Mouse (Mus musculus) mature B cell (primary cell): ENCODE data around the gene Akirin1.

Experiments used
- in situ Hi-C: fragments of 300-500 bp; cut with MboI; formaldehyde crosslinking; loops from 2 replicates; pipeline ENCODE4 v1.14.3; 2019

Akirin1 gene

DNA sequence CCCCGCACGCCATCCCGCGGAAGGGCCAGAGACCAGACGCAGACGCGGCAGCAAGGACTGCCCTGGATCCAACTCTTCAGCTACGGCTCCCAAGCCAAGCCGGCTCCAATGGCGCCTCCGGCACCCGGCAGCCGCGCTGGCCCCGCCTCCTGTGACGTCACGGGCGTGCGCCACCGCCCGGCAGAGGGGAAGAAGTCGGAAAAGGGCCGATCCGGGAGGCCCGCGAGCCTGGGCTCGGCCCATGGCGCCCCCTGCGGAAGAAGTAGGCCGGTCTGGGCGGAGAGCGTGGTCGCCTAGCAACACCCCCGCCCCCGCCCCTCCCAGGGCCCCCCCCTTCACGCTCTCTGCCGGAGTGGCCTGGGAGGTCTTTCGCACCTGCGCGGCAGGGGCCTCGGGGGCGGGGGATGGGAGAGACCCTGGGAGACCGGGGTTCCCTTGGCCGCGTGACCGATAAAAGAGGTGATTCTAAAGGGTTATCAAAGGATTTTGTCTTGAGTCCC lies at the start of gene Akirin1:
Gene Akirin1 (minus strand): TSS at position 194 of the 500 bp plus-strand sequence.
- in situ Hi-C loops = no loop called here

- in situ Hi-C loops = no loop called here
Observed at GRCm38 (mm10) chr4:123797856-123798255, 47.7 kb upstream of the Akirin1 start.

GRCm38 (mm10) chr4:123797403-123797802 lies 47.3 kb upstream of the Akirin1 start:
- in situ Hi-C loops = no loop called here

- in situ Hi-C loops = no loop called here
Observed at GRCm38 (mm10) chr4:123795057-123795456, 44.9 kb upstream of the Akirin1 start.

DNA sequence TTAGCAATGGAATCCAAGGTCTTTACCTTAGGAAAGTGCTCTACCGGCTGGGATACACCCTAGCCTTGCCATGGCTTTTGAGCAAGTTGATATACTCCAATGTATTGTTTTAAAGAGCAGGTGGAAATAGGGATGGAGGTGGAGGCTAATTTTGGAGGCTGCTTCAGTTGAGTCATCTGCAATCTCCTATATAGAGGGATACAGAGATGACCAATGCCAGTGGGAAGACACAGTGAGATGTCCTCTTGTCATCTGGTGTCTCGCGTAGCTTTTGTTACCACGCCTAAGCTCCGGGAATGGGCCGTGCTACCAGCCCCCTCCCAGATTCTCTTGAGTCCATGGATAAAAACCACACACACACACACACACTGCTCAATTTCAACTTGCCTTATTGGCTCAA lies 43.0 kb upstream of the Akirin1 start:
- in situ Hi-C loops = no loop called here

DNA sequence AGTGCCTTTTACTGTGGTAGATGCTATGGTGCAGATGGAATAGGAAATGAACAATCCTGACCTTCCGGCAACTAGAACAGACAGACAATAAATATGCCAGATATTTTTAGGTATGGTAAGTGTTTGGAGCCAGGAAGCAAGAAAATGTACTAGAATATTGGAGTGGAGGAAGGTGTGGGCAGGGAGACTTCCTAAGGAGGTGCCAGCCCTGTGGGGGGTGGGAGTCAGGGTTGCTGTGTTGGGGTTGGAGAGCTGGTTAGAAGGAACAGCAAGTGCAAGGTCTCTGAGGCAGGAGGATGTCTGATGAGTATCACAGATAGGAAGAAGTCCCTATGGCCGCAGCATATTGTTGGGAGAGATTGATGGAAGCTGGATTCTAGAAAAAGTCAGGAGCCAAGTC lies 42.5 kb upstream of the Akirin1 start:
- in situ Hi-C loops = no loop called here

- in situ Hi-C loops = no loop called here
Observed at GRCm38 (mm10) chr4:123787191-123787985, 37.2 kb upstream of the Akirin1 start, which contains the start of gene Rhbdl2. Rhbdl2 (plus strand) TSS chr4:123787874.

DNA sequence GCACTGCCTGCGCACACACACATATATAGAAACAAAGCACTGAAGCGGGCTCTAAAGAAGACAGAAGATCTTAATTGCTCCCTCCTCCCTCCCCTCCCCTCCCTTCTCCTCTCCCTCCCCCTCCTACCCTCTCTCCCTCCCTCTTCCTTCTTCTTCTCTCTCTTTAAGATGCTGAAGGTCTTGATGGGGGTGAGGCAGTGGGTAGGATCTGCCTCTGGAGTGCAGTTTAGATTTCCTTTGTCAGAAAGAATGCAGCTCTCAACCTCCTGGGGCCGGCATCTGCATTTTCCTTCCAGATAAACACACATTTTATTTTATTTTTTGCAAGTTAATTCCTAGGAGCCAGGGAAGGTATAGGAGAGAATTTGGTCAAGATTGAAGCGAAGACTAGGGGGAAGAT lies 18.1 kb upstream of the Akirin1 start:
- in situ Hi-C loops = no loop called here

GRCm38 (mm10) chr4:123767807-123768206 lies 17.7 kb upstream of the Akirin1 start:
- in situ Hi-C loops = no loop called here

DNA sequence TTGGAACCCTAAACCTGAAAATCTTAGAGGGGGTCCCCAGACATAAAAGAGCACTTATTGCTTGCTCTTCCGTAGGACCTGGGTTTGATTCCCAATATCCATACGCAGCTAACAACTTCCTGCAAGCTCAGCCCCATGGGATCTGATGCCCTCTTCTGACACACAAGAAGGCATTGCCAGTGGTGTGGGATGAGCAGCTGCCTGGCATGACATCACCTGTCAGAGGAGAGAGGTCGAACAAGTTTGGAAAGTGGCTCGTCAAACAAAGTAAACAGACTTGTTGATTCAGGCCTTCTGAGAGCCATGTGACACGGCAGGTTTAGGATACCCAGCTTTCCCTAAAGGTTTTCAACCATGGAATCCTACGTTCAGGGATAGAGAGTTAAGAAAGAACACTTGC lies 14.9 kb upstream of the Akirin1 start:
- in situ Hi-C loops = no loop called here

DNA sequence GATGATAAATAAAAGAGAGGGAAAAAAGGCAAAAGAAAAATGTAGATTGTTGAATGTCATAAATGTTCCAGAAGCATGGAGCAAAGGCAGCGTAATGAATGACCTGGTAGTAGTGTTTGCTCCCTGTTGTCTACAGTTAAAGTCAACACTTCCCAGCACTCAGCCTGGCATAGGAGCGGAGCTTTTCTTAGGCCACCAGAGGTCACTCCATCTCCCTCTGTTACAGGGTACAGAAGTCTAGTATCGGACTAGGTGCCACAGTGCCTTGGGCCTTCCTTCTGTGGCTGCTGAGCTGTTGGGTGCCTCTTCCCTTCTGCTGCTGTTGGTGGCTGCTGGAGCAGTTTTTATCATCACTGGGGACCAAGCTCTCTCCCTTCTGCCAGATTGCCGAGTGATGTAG lies 8.2 kb upstream of the Akirin1 start:
- in situ Hi-C loops = no loop called here

DNA sequence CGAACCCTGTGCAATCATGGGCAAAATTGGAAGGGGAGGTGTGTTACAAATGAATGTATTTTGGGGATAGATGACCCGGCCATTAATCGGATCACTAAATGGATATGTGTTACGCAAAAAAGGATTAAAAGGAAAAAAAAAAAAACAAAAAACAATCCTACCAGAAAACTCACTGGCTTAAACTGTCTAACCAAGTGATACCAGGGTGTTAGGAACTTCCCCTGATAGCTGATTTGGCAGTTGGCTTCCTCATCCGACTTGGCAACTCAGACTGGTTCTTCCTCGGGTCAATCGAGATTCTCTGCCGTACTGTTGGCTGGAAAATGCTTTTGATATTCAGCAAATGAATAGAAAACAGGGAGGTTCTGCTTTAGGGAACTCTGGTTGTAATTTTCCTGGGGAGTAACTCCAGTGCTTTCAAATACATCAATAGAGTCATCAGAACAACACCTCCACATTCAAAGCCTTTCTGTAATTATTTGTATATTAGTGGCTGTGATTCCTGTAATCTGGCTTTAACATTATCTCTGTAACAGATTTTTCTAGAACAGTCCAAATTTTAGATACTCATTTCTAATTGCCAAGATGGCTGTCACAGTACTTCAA lies 665 bp upstream of the Akirin1 start:
- in situ Hi-C loops = no loop called here

DNA sequence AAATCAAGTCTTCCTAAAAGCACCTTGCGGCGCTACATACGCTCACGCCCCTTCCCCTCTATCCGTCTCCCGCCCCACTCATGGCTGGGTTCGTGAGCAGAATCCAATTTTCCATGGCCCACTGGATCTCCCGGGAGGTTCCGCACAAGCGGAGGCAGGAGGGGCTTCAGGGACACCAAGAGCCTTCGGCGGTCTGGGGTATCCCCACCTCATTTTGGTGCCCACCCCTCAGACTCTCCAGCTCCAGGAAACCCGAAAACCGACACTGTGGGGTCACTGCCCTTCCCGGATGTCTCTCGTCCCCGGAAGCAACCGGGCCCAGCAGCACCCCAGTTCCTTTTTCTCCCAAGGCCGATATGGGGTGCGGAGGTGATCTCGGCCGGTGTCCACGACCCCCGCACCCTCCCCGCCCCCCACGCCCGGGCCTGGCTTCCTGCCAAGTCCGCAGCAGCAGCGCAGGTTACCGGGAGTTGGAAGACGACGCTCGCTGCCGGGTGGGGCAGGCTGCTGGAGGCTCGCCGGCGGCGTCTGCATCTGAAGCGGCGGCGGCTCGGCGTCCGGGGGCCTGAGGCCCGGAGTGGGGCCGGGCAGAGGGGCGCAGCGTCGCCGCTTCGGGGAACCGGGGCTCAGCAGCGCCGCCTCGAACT lies 538 bp downstream of the Akirin1 start:
- in situ Hi-C loops = no loop called here

DNA sequence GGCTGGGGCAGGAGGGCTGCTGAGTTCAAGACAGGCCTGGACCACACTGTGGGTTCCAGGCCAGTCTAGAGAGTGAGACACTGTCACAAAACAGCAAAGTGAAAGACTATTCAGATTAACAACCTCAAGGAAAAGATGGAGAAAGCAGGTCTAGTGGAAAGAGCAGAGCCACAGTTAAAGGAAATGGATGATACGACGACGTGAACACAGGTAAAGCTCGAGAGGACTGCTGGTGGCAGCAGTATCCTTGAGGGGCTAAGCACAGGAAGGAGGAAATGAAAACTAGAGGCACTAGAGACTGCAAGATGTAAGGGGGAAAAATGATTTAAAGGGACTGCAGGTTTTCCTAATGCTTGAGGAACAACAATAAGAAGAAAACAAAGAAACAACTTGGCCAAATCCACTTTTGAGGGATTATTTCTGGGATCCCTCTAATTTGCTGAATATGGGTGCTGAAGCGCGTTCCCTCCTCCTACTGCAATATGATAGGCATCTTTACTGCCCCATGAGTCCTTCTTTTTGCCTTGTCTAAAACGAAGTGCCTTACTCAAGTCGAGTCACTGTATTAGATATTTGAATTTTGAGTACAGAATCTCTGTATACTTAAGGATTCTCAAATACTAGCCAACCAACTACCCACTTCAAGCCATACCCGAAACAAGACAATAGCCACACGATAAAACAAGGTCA lies 1.3 kb downstream of the Akirin1 start:
- in situ Hi-C loops = no loop called here

- in situ Hi-C loops = no loop called here
Observed at GRCm38 (mm10) chr4:123745221-123745775, 4.8 kb downstream of the Akirin1 start.

- in situ Hi-C loops = no loop called here
Observed at GRCm38 (mm10) chr4:123742891-123743290, 7.3 kb downstream of the Akirin1 start.

- in situ Hi-C loops = no loop called here
Observed at GRCm38 (mm10) chr4:123738708-123739107, 11.4 kb downstream of the Akirin1 start.

DNA sequence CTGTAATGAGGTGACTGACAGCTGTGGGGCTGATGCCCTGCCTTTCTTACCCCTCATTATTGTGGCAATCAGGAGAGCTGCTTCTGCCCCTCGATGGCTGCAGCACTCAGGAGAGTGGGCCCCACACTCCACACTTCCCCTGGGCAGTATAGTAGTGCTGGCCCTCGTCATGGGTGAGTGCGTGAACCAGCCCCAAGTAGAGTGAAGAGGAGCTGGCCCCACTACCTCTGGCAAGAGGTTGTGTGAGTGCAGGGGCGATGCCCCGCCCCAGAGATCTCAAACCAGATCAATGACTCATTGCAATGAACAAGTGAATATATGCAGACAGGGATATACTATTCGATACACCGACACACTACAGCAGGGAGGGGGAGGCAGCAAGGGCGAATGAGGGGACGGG lies 16.6 kb downstream of the Akirin1 start:
- in situ Hi-C loops = no loop called here

DNA sequence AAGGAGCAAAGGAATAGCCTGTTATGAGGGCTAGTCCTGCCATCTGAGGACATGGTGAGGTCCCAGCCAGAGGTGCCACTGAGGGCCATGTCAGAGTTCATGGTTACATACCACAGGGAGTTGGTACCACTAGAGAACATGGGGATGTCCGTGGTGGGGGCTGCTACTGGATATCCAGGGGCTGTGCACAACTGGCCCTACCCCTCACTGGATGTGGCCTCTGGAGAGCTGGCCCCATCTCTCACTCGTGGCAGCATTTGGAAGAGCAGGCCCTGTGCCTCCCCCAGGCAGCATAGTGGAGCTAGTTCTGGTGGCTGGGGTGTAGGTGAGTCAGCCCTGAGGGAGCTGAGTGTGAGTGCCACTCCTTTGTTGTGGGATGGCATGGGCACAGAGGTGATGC lies 17.2 kb downstream of the Akirin1 start:
- in situ Hi-C loops = no loop called here

GRCm38 (mm10) chr4:123732163-123732910 lies 17.8 kb downstream of the Akirin1 start:
- in situ Hi-C loops = no loop called here

- in situ Hi-C loops = no loop called here
Observed at GRCm38 (mm10) chr4:123721761-123722160, 28.4 kb downstream of the Akirin1 start.
